Mouse (Mus musculus) midbrain, postnatal 0 days (tissue): ENCODE data around the gene Wdr18. TPM values are rescaled to one million over a fixed set of nuclear protein-coding genes. Genes with fewer than 3 reads are reported as not detected.

ENCODE experiments used
- ATAC-seq: fragments of 200-750 bp; cut with Nextera tagmentation; 2 replicates; pipeline ENCODE4 v1.8.0; 2017; ENCODE audit warnings: moderate number of reproducible peaks, mild to moderate bottlenecking, moderate TSS enrichment, moderate library complexity; ENCODE audit not compliant: low FRiP score
- DNase-seq: peaks from one replicate; pipeline ENCODE4 v3.0.0-alpha.2; 2015; ENCODE audit warnings: low spot score
- H3K27ac ChIP-seq: fragments of 300-500 bp; sonication (generic); 2 replicates; pipeline ENCODE4 v1.5.1; 2014; ENCODE audit warnings: low read depth, mild to moderate bottlenecking, low read length, mixed read lengths
- H3K27me3 ChIP-seq: fragments of 300-500 bp; sonication (generic); 2 replicates; pipeline ENCODE4 v1.6.1; 2014; ENCODE audit warnings: low read length, control low read depth, mixed read lengths; ENCODE audit not compliant: insufficient read depth
- H3K36me3 ChIP-seq: fragments of 300-500 bp; sonication (generic); 2 replicates; pipeline ENCODE4 v1.6.1; 2014; ENCODE audit warnings: low read length, control low read depth, mixed read lengths; ENCODE audit not compliant: insufficient read depth
- H3K4me1 ChIP-seq: fragments of 300-500 bp; sonication (generic); 2 replicates; pipeline ENCODE4 v1.6.1; 2014; ENCODE audit warnings: mild to moderate bottlenecking, control low read depth, antibody characterized with exemption, low read length, mixed read lengths; ENCODE audit not compliant: insufficient read depth
- H3K4me2 ChIP-seq: fragments of 300-500 bp; sonication (generic); 2 replicates; pipeline ENCODE4 v1.6.1; 2014; ENCODE audit warnings: low read depth, mild to moderate bottlenecking, low read length, mixed read lengths; ENCODE audit not compliant: poor library complexity, severe bottlenecking
- H3K4me3 ChIP-seq: fragments of 300-500 bp; sonication (generic); 2 replicates; pipeline ENCODE4 v1.5.1; 2014; ENCODE audit warnings: low read depth, mild to moderate bottlenecking, low read length, moderate library complexity
- H3K9ac ChIP-seq: fragments of 300-500 bp; sonication (generic); replicated peaks from 2 replicates; pipeline ENCODE4 v1.6.1; 2014; ENCODE audit warnings: mild to moderate bottlenecking, low read length, moderate library complexity, mixed read lengths; ENCODE audit not compliant: poor library complexity, severe bottlenecking
- H3K9me3 ChIP-seq: fragments of 300-500 bp; sonication (generic); 2 replicates; pipeline ENCODE4 v1.6.1; 2016; ENCODE audit warnings: low read length, control low read depth
- CTCF ChIP-seq: IDR thresholded peaks from 2 replicates; pipeline ENCODE4 v1.5.1; 2016; ENCODE audit warnings: antibody characterized with exemption, mild to moderate bottlenecking
- WGBS: fragments of 180-500 bp; shearing (Covaris S2); extraction: QIAGEN DNeasy Blood & Tissue Kit; methylation state at CpG from one replicate; pipeline ENCODE4 v1.1.7; 2014; 5-methylcytosine and 5-hydroxymethylcytosine counted together
- polyA plus RNA-seq: library from polyadenylated mRNA; unstranded; fragments of >200 nt; fragmentation: Nextera tagmentation; extraction: Ambion mirVana; gene quantifications from 2 replicates; pipeline ENCODE4 v1.2.1, GENCODE M21; 2015
- total RNA-seq: library from RNA; depleted of rRNA; stranded (reverse); fragments of >200 nt; gene quantifications from 2 replicates; pipeline ENCODE4 v1.2.3, GENCODE M21; 2014

The Wdr18 gene
- total and polyA plus RNA-seq, 2 experiments from 2014 or later = 72.6 to 102 TPM

DNA sequence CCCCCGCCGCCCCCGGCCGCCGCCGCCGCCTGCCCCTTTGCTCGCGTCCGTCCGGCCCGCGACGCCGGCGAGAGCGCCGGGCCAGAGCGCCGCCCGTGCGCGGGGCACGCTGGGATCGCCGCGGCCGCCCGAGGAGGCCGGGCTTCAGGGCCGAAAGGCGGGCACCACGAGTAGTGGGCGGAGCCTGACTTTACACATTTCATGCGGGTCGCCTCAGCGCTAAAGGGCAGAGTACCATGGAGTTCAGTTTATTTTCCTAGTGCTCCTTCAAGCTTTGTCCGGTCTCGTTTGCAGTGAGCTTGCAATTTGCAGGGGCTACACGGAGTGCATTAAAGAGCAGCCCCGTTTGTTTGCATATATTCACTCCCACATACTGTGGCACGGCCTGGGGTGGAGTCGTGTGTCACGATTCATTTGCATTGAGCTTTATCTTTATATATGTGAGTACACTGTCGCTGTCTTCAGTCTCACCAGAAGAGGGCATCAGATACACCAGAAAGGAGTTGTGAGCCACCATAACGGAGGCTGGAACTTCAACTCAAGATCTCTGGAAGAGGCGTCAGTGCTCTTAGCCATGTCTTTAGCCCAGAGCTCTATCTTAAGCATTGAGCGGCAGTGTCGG, 24.4 kb downstream of the Wdr18 start, which contains the start of gene Tmem259:
Gene Tmem259, minus strand, starts transcription at position 136 of the 622 bp plus-strand sequence.
- Histone ChIP-seq H3K4me2 (peak within 1 kb of the TSS; percentile 69), H3K36me3 (peaks cover 3% of the 10 kb centered on the region), H3K9ac (peak within 1 kb of the TSS; percentile 89), H3K4me1 (peaks cover 17% of the 10 kb centered on the region), H3K9me3 (no peaks in the 10 kb centered on the region), H3K27me3 (peaks cover 16% of the 10 kb centered on the region), H3K4me3 (peak within 1 kb of the TSS; percentile 75), H3K27ac (peak within 1 kb of the TSS; percentile 96)
- peak; percentile 81 for ATAC-seq
- WGBS = 0% methylated on average over 33 of the region's 49 CpGs
- peak; percentile 88 for TF ChIP-seq CTCF
- DNase-seq = peak; percentile 94

GRCm38 (mm10) chr10:79984871-79985270, 24.9 kb downstream of the Wdr18 start:
- Histone ChIP-seq H3K9me3 (no peaks in the 10 kb centered on the region), H3K4me1 (peaks cover 17% of the 10 kb centered on the region), H3K4me3 (peak overlapping the region; percentile 75), H3K9ac (peak overlapping the region; percentile 89), H3K36me3 (no peaks in the 10 kb centered on the region), H3K27me3 (peaks cover 22% of the 10 kb centered on the region), H3K4me2 (peak overlapping the region; percentile 69), H3K27ac (peak overlapping the region; percentile 96)
- under 1% methylated on average over 22 of the region's 22 CpGs for WGBS
- DNase-seq (peak; percentile 100), ATAC-seq (peak; percentile 92)
- no peak for TF ChIP-seq CTCF

DNA sequence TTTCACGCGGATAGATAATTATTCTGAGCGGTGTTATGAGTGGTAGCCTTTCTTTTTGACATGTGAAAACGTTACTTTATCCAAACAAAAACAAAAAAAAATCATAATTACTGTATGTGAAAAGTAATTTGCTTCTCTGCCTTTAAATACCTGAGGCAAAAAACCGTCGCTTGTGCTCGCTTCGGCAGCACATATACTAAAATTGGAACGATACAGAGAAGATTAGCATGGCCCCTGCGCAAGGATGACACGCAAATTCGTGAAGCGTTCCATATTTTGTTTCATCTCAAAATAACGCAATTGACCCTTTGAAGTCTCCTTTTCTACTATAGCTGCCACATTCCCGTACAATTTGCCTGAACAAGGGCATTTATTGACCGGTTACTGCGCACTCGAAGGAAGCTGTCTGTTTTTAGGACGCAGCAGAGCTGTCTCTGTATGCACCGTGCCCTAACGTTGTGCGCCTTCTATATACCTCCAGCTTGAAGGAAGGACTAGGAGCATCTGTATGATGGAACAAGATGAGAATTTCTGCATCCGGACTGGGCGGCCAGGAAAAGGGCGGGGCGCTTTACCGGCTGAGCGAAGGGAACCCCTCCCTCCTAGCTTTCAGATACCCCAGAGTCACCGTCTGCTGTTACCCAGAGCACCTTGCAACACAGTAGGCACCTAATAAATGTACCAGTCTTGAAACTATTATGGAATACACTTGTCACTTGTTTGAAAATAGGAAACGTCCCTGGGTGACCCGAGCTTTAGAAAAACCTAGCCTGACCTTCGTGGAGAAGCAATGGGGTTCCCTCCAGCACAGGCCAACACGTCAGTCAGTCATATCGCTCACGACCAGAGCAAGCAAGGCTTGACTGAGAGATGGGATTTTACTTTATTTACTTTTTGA, 25.6 kb downstream of the Wdr18 start:
- no peak for ATAC-seq
- peak overlapping the region; percentile 75 for H3K4me3 ChIP-seq

DNA sequence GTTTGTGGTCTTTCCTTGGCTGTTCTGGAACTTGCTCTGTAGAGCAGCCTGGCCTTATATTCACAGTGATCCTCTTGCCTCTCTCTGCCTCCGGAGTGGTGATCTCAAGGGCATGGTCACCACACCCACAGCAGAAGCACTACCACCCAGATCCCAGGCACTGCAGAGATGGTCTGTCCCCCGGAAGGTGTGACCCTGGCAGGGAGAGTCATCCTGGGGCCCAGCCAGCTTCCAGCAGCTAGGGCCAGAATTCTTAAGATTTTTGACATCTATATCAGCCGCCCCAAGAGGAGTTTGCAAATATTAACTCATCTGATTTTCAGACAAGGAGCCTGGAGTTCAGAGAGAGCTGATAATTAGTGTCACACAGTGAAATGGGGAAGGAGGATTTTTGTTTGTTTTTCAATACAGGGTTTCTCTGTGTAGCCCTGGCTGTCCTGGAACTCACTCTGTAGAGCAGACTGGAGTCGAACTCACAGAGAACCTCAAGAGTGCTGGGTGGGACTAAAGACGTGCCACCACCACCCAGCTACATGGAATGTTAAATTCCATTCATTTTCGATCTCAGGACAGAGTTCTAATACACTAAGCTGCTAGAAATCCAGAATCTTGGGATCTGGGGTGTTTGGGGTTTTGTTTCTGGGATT, 26.4 kb downstream of the Wdr18 start:
- H3K9me3 ChIP-seq = no peaks in the 10 kb centered on the region
- H3K4me3 ChIP-seq = peak overlapping the region; percentile 75
- no peak for TF ChIP-seq CTCF
- no peak for DNase-seq
- H3K27ac ChIP-seq = peak overlapping the region; percentile 96
- no peaks in the 10 kb centered on the region for H3K36me3 ChIP-seq
- peaks cover 24% of the 10 kb centered on the region for H3K27me3 ChIP-seq
- ATAC-seq = no peak
- peaks cover 17% of the 10 kb centered on the region for H3K4me1 ChIP-seq
- 37% methylated on average over 6 of the region's 6 CpGs for WGBS
- H3K9ac ChIP-seq = no peak overlapping the region; the same call in 1 of the 2 replicates
- peak overlapping the region; percentile 62 for H3K4me2 ChIP-seq

More for the DNA sequence above, 25.6 kb downstream of the Wdr18 start:
- peak overlapping the region; percentile 96 for H3K27ac ChIP-seq
- peaks cover 17% of the 10 kb centered on the region for H3K4me1 ChIP-seq
- no peaks in the 10 kb centered on the region for H3K9me3 ChIP-seq
- 2% methylated on average over 35 of the region's 35 CpGs for WGBS
- H3K9ac ChIP-seq = peak overlapping the region; percentile 89
- peaks cover 24% of the 10 kb centered on the region for H3K27me3 ChIP-seq
- DNase-seq = peak; percentile 70
- peak overlapping the region; percentile 62 for H3K4me2 ChIP-seq
- no peaks in the 10 kb centered on the region for H3K36me3 ChIP-seq
- no peak for TF ChIP-seq CTCF

- ATAC-seq (no peak), DNase-seq (peak; percentile 81)
- 0 out of 2 replicates have a peak overlapping the region, but pooled peaks have one; percentile 20 for H3K4me2 ChIP-seq
- WGBS = 6% methylated on average over 11 of the region's 11 CpGs
- no peaks in the 10 kb centered on the region for H3K36me3 ChIP-seq
- no peak overlapping the region for H3K4me3 ChIP-seq
- H3K27me3 ChIP-seq = peaks cover 24% of the 10 kb centered on the region
- no peaks in the 10 kb centered on the region for H3K9me3 ChIP-seq
- no peak overlapping the region for H3K27ac ChIP-seq
- H3K9ac ChIP-seq = no peak overlapping the region
- peak; percentile 91 for TF ChIP-seq CTCF
- H3K4me1 ChIP-seq = peaks cover 15% of the 10 kb centered on the region
Measured at GRCm38 (mm10) chr10:79986963-79987362, 27.0 kb downstream of the Wdr18 start.
